Mouse (Mus musculus): ENCODE results near the gene Brd2. TPM values are rescaled to one million over a fixed set of nuclear protein-coding genes. Genes with fewer than 3 reads are reported as not detected.

Gene Brd2
- total RNA-seq, 2 experiments from 2014 or later, result 177 to 179 TPM

GRCm38 (mm10) chr17:34092197-34092875 is 30.1 kb downstream of the Brd2 start, which contains the start of gene H2-Oa:
Gene H2-Oa, plus strand, starts transcription at chr17:34092340.
- DNase-seq (ENCODE audit: low spot score in 2 of 2), result no peak

GRCm38 (mm10) chr17:34090923-34091322 is 31.5 kb downstream of the Brd2 start:
- DNase-seq (ENCODE audit: low spot score in 2 of 2), result no peak

GRCm38 (mm10) chr17:34088124-34088523 is 34.3 kb downstream of the Brd2 start:
- no peak for DNase-seq (ENCODE audit: low spot score in 2 of 2)

GRCm38 (mm10) chr17:34087386-34087785 is 35.0 kb downstream of the Brd2 start:
- no peak for DNase-seq (ENCODE audit: low spot score in 2 of 2)

GRCm38 (mm10) chr17:34083104-34083503 is 39.3 kb downstream of the Brd2 start:
- no peak for DNase-seq (ENCODE audit: low spot score in 2 of 2)

- DNase-seq (ENCODE audit: low spot score in 2 of 2), result peak in 1 of 2 experiments; percentile 11
Measured at GRCm38 (mm10) chr17:34079621-34080020, 42.8 kb downstream of the Brd2 start.

GRCm38 (mm10) chr17:34079002-34079401 is 43.4 kb downstream of the Brd2 start:
- DNase-seq (ENCODE audit: low spot score in 2 of 2), result no peak

GRCm38 (mm10) chr17:34078148-34078547 is 44.3 kb downstream of the Brd2 start:
- no peak for DNase-seq (ENCODE audit: low spot score in 2 of 2)

- DNase-seq (ENCODE audit: low spot score in 2 of 2), result peak; percentile 57 to 70
Measured at GRCm38 (mm10) chr17:34077549-34077948, 44.9 kb downstream of the Brd2 start.

GRCm38 (mm10) chr17:34075271-34075670 is 47.2 kb downstream of the Brd2 start:
- peak; percentile 61 to 80 for DNase-seq (ENCODE audit: low spot score in 2 of 2)

GRCm38 (mm10) chr17:34072091-34072490 is 50.3 kb downstream of the Brd2 start:
- DNase-seq (ENCODE audit: low spot score in 2 of 2), result no peak

GRCm38 (mm10) chr17:34068864-34069263 is 53.6 kb downstream of the Brd2 start:
- DNase-seq (ENCODE audit: low spot score in 2 of 2), result no peak

Other genes starting within 250 kb of the Brd2 start
- not detected for gene Gm7029, start 248.8 kb downstream of the Brd2 start, total RNA-seq (2021)
- 1 to 10 TPM; 2.5 to 2.8 TPM for gene Kifc1, start 232.0 kb downstream of the Brd2 start, total RNA-seq (2021)
- under 1 TPM in 1 of 2 experiments, not detected in 1; 0.58 TPM for gene Platr17, start 217.5 kb downstream of the Brd2 start, total RNA-seq (2021)
- gene Daxx, start 213.2 kb downstream of the Brd2 start, total RNA-seq (2021), result 10 to 100 TPM; 27.4 to 34.7 TPM
- 10 to 100 TPM; 42.0 to 53.5 TPM for gene Tapbp, start 206.7 kb downstream of the Brd2 start, total RNA-seq (2021)
- gene Zbtb22, start 206.7 kb downstream of the Brd2 start, total RNA-seq (2021), result 10 to 100 TPM; 33.0 to 35.5 TPM
- gene Rgl2, start 193.1 kb downstream of the Brd2 start, total RNA-seq (2021), result 10 to 100 TPM; 62.2 to 63.5 TPM
- gene Pfdn6, start 182.3 kb downstream of the Brd2 start, total RNA-seq (2021), result 10 to 100 TPM; 92.3 to 94.0 TPM
- gene Wdr46, start 182.0 kb downstream of the Brd2 start, total RNA-seq (2021), result 10 to 100 TPM; 12.5 to 13.8 TPM
- 1 to 10 TPM; 5.9 to 6.5 TPM for gene B3galt4, start 171.1 kb downstream of the Brd2 start, total RNA-seq (2021)
- 10 to 100 TPM; 71.1 to 71.2 TPM for gene Vps52, start 166.8 kb downstream of the Brd2 start, total RNA-seq (2021)
- gene Rps18, start 166.6 kb downstream of the Brd2 start, total RNA-seq (2021), result 100 to 1,000 TPM; 332 to 337 TPM
- 10 to 100 TPM; 30.9 to 33.6 TPM for gene H2-K1, start 122.3 kb downstream of the Brd2 start, total RNA-seq (2021)
- 10 to 100 TPM; 31.6 to 34.6 TPM for gene Ring1, start 98.0 kb downstream of the Brd2 start, total RNA-seq (2021)
- gene H2-Ke6, start 94.6 kb downstream of the Brd2 start, total RNA-seq (2021), result 10 to 100 TPM; 39.3 to 43.2 TPM
- gene Slc39a7, start 91.0 kb downstream of the Brd2 start, total RNA-seq (2021), result 100 to 1,000 TPM in 1 of 2 experiments, 10 to 100 TPM in 1; 96.1 to 101 TPM
- 10 to 100 TPM; 80.6 to 84.1 TPM for gene Rxrb, start 90.8 kb downstream of the Brd2 start, total RNA-seq (2021)
- gene Col11a2, start 83.2 kb downstream of the Brd2 start, total RNA-seq (2021), result 10 to 100 TPM; 14.5 to 14.6 TPM
- gene H2-Oa, start 30.3 kb downstream of the Brd2 start, total RNA-seq (2021), result not detected
- 10 to 100 TPM; 22.3 to 26.5 TPM for gene H2-DMa, start 3.1 kb downstream of the Brd2 start, total RNA-seq (2021)
- 1 to 10 TPM; 1.2 to 1.8 TPM for gene H2-DMb2, start 20.7 kb upstream of the Brd2 start, total RNA-seq (2021)
- gene H2-DMb1, start 30.4 kb upstream of the Brd2 start, total RNA-seq (2021), result 1 to 10 TPM; 2.2 to 2.7 TPM
- gene Tap1, start 64.9 kb upstream of the Brd2 start, total RNA-seq (2021), result 1 to 10 TPM; 3.1 to 3.2 TPM
- 1 to 10 TPM; 2.6 to 2.8 TPM for gene Psmb9, start 65.1 kb upstream of the Brd2 start, total RNA-seq (2021)
- gene Psmb8, start 75.1 kb upstream of the Brd2 start, total RNA-seq (2021), result 1 to 10 TPM; 4.6 to 5.5 TPM
- 10 to 100 TPM; 10.7 to 11.7 TPM for gene Tap2, start 80.9 kb upstream of the Brd2 start, total RNA-seq (2021)
- gene H2-Ob, start 116.3 kb upstream of the Brd2 start, total RNA-seq (2021), result under 1 TPM; 0.40 to 0.44 TPM
- 1 to 10 TPM; 3.2 to 5.2 TPM for gene H2-Ab1, start 135.1 kb upstream of the Brd2 start, total RNA-seq (2021)
- gene H2-Aa, start 165.2 kb upstream of the Brd2 start, total RNA-seq (2021), result 1 to 10 TPM; 4.5 to 5.9 TPM
- gene H2-Eb1, start 183.2 kb upstream of the Brd2 start, total RNA-seq (2021), result 1 to 10 TPM; 4.0 to 6.0 TPM
- gene H2-Eb2, start 203.0 kb upstream of the Brd2 start, total RNA-seq (2021), result not detected
- under 1 TPM; 0.63 to 0.68 TPM for gene Btnl2, start 232.2 kb upstream of the Brd2 start, total RNA-seq (2021)

Data from left cerebral cortex, adult 18-20 months (tissue).